8 mouse cellular contexts compared by ENCODE assay signal in genomic region chr5:43673083-43673482, GRCm38 (mm10). TPM values are rescaled to one million over a fixed set of nuclear protein-coding genes. Genes with fewer than 3 reads are reported as not detected.
DNase-seq lines count a peak whose midpoint lies in the region; ATAC-seq and TF ChIP-seq lines count a peak whose summit lies in the region.
"Had no signal": no experiment of that assay in that cellular context is flagged by ENCODE, and none has a peak within 500 bp of the region (broad histone marks: within the 10 kb centered on the region; RNA-seq: fewer than 3 reads in every experiment).

No protein-coding gene starts in this region.

- 73% methylated on average over 2 of the region's 2 CpGs for WGBS in lung, embryonic 16.5 days
- WGBS in lung, adult 2 months = 73% methylated on average over 2 of the region's 2 CpGs
- WGBS in forebrain, embryonic 15.5 days = 69% methylated on average over 2 of the region's 2 CpGs
- 76% methylated on average over 2 of the region's 2 CpGs for WGBS in liver, embryonic 12.5 days (ENCODE audit: insufficient replicate concordance)
- 70% methylated on average over 2 of the region's 2 CpGs for WGBS in stomach, postnatal 0 days

- peak overlapping the region; percentile 53 for H3K4me3 ChIP-seq in lung, embryonic 16.5 days (ENCODE audit: low read length)
- no peak overlapping the region for H3K4me3 ChIP-seq in lung, adult 2 months (replicated peaks; ENCODE audit: extremely low read depth, low read depth, low read length)
- peak overlapping the region; percentile 70 for H3K4me3 ChIP-seq in forebrain, embryonic 15.5 days
- peak overlapping the region; percentile 46; the same call in 1 of the 2 replicates for H3K4me3 ChIP-seq in liver, embryonic 12.5 days
- H3K4me3 ChIP-seq in stomach, postnatal 0 days (ENCODE audit: low read depth, low read length) = peak overlapping the region; percentile 49

- H3K4me2 ChIP-seq in lung, embryonic 16.5 days (ENCODE audit: low read depth, low read length) = peak overlapping the region; percentile 70
- H3K4me2 ChIP-seq in forebrain, embryonic 15.5 days (replicated peaks) = peak overlapping the region; percentile 59
- H3K4me2 ChIP-seq in liver, embryonic 12.5 days = peak overlapping the region; percentile 62
- H3K4me2 ChIP-seq in stomach, postnatal 0 days (replicated peaks; ENCODE audit: low read depth) = peak overlapping the region; percentile 74

- H3K9me3 ChIP-seq in lung, embryonic 16.5 days (ENCODE audit: control insufficient read depth, low read length) = no peaks in the 10 kb centered on the region
- H3K9me3 ChIP-seq in forebrain, embryonic 15.5 days = no peaks in the 10 kb centered on the region
- H3K9me3 ChIP-seq in liver, embryonic 12.5 days (replicated peaks) = no peaks in the 10 kb centered on the region
- no peaks in the 10 kb centered on the region for H3K9me3 ChIP-seq in stomach, postnatal 0 days (ENCODE audit: control insufficient read depth, low read length)

- no peaks in the 10 kb centered on the region for H3K27me3 ChIP-seq in lung, embryonic 16.5 days (ENCODE audit: control insufficient read depth, insufficient read depth, low read depth, low read length)
- no peaks in the 10 kb centered on the region for H3K27me3 ChIP-seq in forebrain, embryonic 15.5 days
- no peaks in the 10 kb centered on the region for H3K27me3 ChIP-seq in liver, embryonic 12.5 days (replicated peaks)
- H3K27me3 ChIP-seq in stomach, postnatal 0 days (ENCODE audit: control insufficient read depth, insufficient read depth, low read length) = no peaks in the 10 kb centered on the region

- H3K27ac ChIP-seq in lung, embryonic 16.5 days (ENCODE audit: low read length) = no peak overlapping the region
- peak overlapping the region; percentile 96 for H3K27ac ChIP-seq in forebrain, embryonic 15.5 days (replicated peaks)
- H3K27ac ChIP-seq in liver, embryonic 12.5 days = no peak overlapping the region
- H3K27ac ChIP-seq in stomach, postnatal 0 days (replicated peaks) = peak overlapping the region; percentile 76; the same call in 1 of the 2 replicates

- no peak for TF ChIP-seq POLR2A in lung, adult 2 months (IDR thresholded peaks at IDR 0.05; ENCODE audit: borderline replicate concordance, extremely low read depth, low read depth, low read length)

- no peak for TF ChIP-seq EP300 in stomach, postnatal 0 days (optimal IDR thresholded peaks at IDR 0.05)

- no peaks in the 10 kb centered on the region for H3K4me1 ChIP-seq in lung, embryonic 16.5 days (replicated peaks; ENCODE audit: control insufficient read depth, insufficient read depth, low read length)
- H3K4me1 ChIP-seq in lung, adult 2 months (ENCODE audit: control insufficient read depth, insufficient read depth, low read length) = no peaks in the 10 kb centered on the region
- H3K4me1 ChIP-seq in forebrain, embryonic 15.5 days = peaks cover 7% of the 10 kb centered on the region; the same call in 1 of the 2 replicates
- H3K4me1 ChIP-seq in liver, embryonic 12.5 days = 0 out of 2 replicates have a peak, but pooled peaks cover 10% of the 10 kb centered on the region
- H3K4me1 ChIP-seq in stomach, postnatal 0 days (replicated peaks; ENCODE audit: control insufficient read depth, insufficient read depth) = no peaks in the 10 kb centered on the region

- H3K36me3 ChIP-seq in lung, embryonic 16.5 days (ENCODE audit: control insufficient read depth, insufficient read depth, low read length) = peaks cover 10% of the 10 kb centered on the region; the same call in 1 of the 2 replicates
- H3K36me3 ChIP-seq in forebrain, embryonic 15.5 days = no peaks in the 10 kb centered on the region
- peaks cover 2% of the 10 kb centered on the region; the same call in 1 of the 2 replicates for H3K36me3 ChIP-seq in liver, embryonic 12.5 days
- H3K36me3 ChIP-seq in stomach, postnatal 0 days (ENCODE audit: control insufficient read depth, insufficient read depth, low read length) = 0 out of 2 replicates have a peak, but pooled peaks cover 2% of the 10 kb centered on the region

- intact Hi-C loops in left cerebral cortex, postnatal 36 days (cut with DNase I) = no loop called here

- ATAC-seq in lung, embryonic 16.5 days (ENCODE audit: low read depth) = no peak
- no peak for ATAC-seq in forebrain, embryonic 15.5 days (replicated peaks)
- ATAC-seq in liver, embryonic 12.5 days = no peak
- no peak for ATAC-seq in stomach, postnatal 0 days (ENCODE audit: low FRiP score, low TSS enrichment)

- TF ChIP-seq CTCF in lung, adult 2 months (IDR thresholded peaks at IDR 0.05; ENCODE audit: insufficient read depth, low read length) = no peak
- TF ChIP-seq CTCF in stomach, postnatal 0 days (IDR thresholded peaks at IDR 0.05; ENCODE audit: low read depth) = no peak

- peak overlapping the region; percentile 87 for H3K9ac ChIP-seq in lung, embryonic 16.5 days (ENCODE audit: low read length)
- peak overlapping the region; percentile 88 for H3K9ac ChIP-seq in forebrain, embryonic 15.5 days (replicated peaks)
- no peak overlapping the region; the same call in 1 of the 2 replicates for H3K9ac ChIP-seq in liver, embryonic 12.5 days
- peak overlapping the region; percentile 76 for H3K9ac ChIP-seq in stomach, postnatal 0 days (ENCODE audit: low read length)

- DNase-seq in lung, adult 2 months = no peak
- DNase-seq in stomach, postnatal 0 days (ENCODE audit: low spot score) = no peak
- DNase-seq in left cerebral cortex, postnatal 36 days (ENCODE audit: low spot score in 2 of 2) = no peak
- no peak for DNase-seq in Muller cell, postnatal 12 days (ENCODE audit: inconsistent ontology term)
- DNase-seq: thymus, adult 18-20 months had no signal

RNA-seq across cellular contexts. Expression of gene Cc2d2a, which starts 10.9 kb away (rescaled TPM):
- 16.0 and 16.4 TPM in 2 replicates for polyA plus RNA-seq in lung, embryonic 16.5 days (2015; fragmentation: Nextera tagmentation; extraction: Ambion mirVana)
- polyA plus RNA-seq in lung, adult 2 months (2012; rRNA removed) = 4.0 and 6.3 TPM in 2 replicates
- 7.5 and 7.9 TPM in 2 replicates for polyA plus RNA-seq in forebrain, embryonic 15.5 days (2015; fragmentation: Nextera tagmentation; extraction: Ambion mirVana)
- polyA plus RNA-seq in liver, embryonic 12.5 days (2016; fragmentation: Nextera tagmentation; extraction: Ambion mirVana) = 2.5 and 2.7 TPM in 2 replicates
- polyA plus RNA-seq in stomach, postnatal 0 days (2015; fragmentation: Nextera tagmentation; extraction: Ambion mirVana) = 4.7 and 5.5 TPM in 2 replicates
- total RNA-seq in left cerebral cortex, postnatal 36 days (2021) = 10 to 100 TPM; 16.0 to 17.9 TPM

Comparison
In these comparisons a context has a peak if more than half of its experiments do, and no peak if none do; other contexts are left out.
1. H3K27ac ChIP-seq: peak in forebrain, embryonic 15.5 days (single experiment) and stomach, postnatal 0 days (single experiment); none in lung, embryonic 16.5 days (single experiment) and liver, embryonic 12.5 days (single experiment).
2. Peak in every context shown above with its lines, with median percentiles within 50 percentile points of each other: H3K4me2 ChIP-seq.